Mouse (Mus musculus): ENCODE data around the gene Smad9. TPM values are rescaled to one million over a fixed set of nuclear protein-coding genes. Genes with fewer than 3 reads are reported as not detected.

Smad9 gene
- polyA plus RNA-seq, 1 experiment from 2014 or later: 1.1 TPM

DNA sequence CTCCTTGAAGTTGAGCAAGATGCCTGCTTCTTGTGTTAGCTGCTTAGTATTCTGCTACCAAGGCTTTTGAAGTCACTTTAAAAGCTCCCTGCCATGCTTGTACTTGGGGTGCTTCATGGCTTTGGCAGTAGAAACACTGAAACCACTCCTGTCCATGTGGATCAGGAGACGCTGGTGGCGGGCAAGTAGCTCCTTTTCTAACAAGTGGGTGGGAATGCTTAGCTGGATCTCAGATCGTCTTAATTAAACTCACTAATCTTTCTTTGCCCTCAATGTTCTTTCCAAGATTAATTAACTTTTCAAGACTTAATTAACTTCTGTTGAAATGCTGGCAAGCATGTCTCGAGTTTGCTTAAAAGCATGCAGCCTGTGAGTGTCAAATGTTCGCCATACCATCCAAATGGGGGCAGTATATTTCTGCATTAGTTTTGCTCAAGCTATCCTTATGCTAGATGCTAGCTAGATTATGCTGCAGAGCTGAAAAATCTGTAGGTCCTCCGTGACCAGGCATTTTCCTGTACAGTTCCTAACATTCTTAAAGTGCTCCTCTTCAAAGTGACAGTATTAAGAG is 58.1 kb downstream of the Smad9 start:
- no peaks in the 10 kb centered on the region for H3K9me3 ChIP-seq
- WGBS: 69% methylated on average over 6 of the region's 6 CpGs
- no peak for ATAC-seq (ENCODE audit: insufficient number of reproducible peaks, insufficient read depth, low FRiP score, low TSS enrichment, low read depth)
- no peaks in the 10 kb centered on the region for H3K4me1 ChIP-seq (replicated peaks)
- H3K27ac ChIP-seq: no peak overlapping the region
- H3K9ac ChIP-seq (replicated peaks): no peak overlapping the region
- H3K4me2 ChIP-seq: no peak overlapping the region
- peaks cover 5% of the 10 kb centered on the region; the same call in 1 of the 2 replicates for H3K27me3 ChIP-seq
- no peaks in the 10 kb centered on the region for H3K36me3 ChIP-seq
- no peak overlapping the region for H3K4me3 ChIP-seq (replicated peaks)

DNA sequence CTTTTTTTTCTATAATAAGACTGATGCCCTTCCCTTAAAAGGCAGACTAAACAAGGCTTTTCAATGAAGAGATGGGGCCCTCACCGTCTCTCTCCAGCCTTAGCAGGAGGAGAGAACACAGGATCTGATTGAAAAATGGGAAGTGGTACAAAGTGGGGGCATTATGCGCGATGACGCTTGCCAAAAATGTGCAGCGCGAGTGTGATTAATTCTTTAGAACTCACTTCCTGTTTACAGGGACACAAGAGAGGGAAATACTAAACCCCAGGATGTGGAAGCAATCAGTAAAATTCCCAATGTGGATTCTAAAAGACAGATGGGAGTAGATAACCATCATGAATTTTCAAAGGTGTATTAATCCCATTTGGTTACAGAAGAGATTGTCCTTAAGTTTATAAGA is 59.2 kb downstream of the Smad9 start:
- Histone ChIP-seq H3K4me3 (replicated peaks) (no peak overlapping the region), H3K27ac (no peak overlapping the region), H3K27me3 (no peaks in the 10 kb centered on the region; the same call in 1 of the 2 replicates), H3K4me2 (no peak overlapping the region), H3K4me1 (replicated peaks) (no peaks in the 10 kb centered on the region), H3K9me3 (no peaks in the 10 kb centered on the region), H3K9ac (replicated peaks) (no peak overlapping the region), H3K36me3 (no peaks in the 10 kb centered on the region)
- WGBS: 77% methylated on average over 6 of the region's 6 CpGs
- ATAC-seq (ENCODE audit: insufficient number of reproducible peaks, insufficient read depth, low FRiP score, low TSS enrichment, low read depth): no peak

DNA sequence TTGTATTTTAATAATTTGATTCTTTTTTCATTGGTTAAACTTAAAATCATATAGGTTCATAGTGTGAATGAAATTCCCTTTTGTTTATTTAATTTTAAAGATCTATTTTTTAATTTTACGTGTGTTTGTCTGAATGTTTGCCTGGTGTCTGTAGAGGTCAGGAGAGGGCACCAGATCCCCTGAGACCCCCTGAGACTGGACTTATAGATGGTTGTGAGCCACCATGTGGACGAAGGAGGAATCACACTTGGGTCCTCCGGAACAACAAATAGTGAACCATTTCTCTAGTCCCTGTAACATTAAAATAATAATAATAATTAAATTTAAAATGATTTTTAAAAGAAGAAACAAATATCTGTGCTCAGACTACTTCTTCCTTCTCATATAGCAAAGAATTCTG is 59.9 kb downstream of the Smad9 start:
- Histone ChIP-seq H3K9ac (replicated peaks) (no peak overlapping the region), H3K27me3 (no peaks in the 10 kb centered on the region; the same call in 1 of the 2 replicates), H3K4me3 (replicated peaks) (no peak overlapping the region), H3K36me3 (no peaks in the 10 kb centered on the region), H3K4me2 (no peak overlapping the region), H3K27ac (no peak overlapping the region), H3K9me3 (no peaks in the 10 kb centered on the region), H3K4me1 (replicated peaks) (no peaks in the 10 kb centered on the region)
- 31% methylated on average over 3 of the region's 3 CpGs for WGBS
- ATAC-seq (ENCODE audit: insufficient number of reproducible peaks, insufficient read depth, low FRiP score, low TSS enrichment, low read depth): no peak

DNA sequence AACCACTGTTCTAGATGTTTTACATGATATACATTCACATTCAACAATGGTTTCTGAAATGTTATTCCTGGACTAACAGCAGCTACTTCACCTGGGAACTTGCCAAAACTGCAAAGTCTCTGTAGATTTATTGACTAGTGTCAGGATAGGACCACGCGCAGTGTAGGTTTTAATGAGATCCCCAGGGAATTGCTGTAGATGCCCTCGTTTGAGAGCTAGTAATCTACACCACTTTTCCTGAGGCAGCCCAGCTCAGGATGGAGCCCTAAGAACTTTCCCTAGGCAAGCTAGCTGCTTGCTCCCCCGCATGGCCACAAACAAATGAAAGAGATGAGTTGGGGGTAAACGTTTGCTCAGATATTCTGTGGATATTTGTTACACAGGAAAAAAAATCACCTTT is 67.1 kb downstream of the Smad9 start:
- no peak for ATAC-seq (ENCODE audit: insufficient number of reproducible peaks, insufficient read depth, low FRiP score, low TSS enrichment, low read depth)
- H3K9me3 ChIP-seq: no peaks in the 10 kb centered on the region
- WGBS: 41% methylated on average over 5 of the region's 5 CpGs
- no peak overlapping the region for H3K27ac ChIP-seq
- H3K27me3 ChIP-seq: no peaks in the 10 kb centered on the region
- no peak overlapping the region for H3K4me2 ChIP-seq
- no peak overlapping the region for H3K9ac ChIP-seq (replicated peaks)
- H3K36me3 ChIP-seq: no peaks in the 10 kb centered on the region
- no peak overlapping the region for H3K4me3 ChIP-seq (replicated peaks)
- H3K4me1 ChIP-seq (replicated peaks): no peaks in the 10 kb centered on the region

DNA sequence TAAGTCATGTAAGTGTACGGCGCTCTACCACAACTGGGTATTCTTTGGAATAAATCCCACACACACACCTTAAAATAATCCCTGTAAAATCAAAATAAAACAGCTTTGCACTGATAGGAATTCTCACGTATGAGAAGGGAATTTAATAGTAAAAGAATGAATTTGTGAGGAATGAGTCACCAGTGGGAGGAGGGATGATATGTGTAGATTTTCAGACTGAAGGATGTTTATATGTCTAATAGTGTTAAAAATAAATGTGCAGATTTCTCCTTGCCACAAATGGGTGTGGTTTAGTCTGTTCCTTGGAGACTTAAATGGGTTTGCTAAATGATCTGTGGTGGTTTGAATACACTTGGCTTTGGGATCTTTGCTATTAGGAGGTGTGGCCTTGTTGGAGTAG is 77.1 kb downstream of the Smad9 start:
- H3K27me3 ChIP-seq: no peaks in the 10 kb centered on the region
- 84% methylated on average over 3 of the region's 3 CpGs for WGBS

DNA sequence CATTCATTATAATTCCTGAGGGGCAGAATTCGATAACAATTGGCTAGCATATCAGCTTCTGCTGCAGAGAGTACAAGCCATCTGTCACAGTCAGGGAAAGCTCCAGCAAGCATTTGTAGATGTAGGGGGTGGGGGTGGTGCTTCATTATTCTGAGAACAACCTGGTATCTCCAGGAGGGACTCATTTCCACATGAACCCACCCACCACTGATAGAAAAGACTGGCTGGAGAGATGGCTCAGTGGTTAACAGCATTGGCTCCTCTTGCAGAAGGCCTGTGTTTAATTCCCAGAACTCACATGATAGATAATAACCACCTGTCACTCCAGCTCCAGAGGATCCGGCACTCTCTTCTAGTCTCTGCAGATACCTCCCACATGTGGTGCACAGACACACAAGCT is 80.0 kb downstream of the Smad9 start:
- Histone ChIP-seq H3K9me3 (no peaks in the 10 kb centered on the region), H3K4me3 (replicated peaks) (no peak overlapping the region), H3K36me3 (no peaks in the 10 kb centered on the region), H3K27me3 (no peaks in the 10 kb centered on the region), H3K27ac (no peak overlapping the region), H3K4me1 (replicated peaks) (no peaks in the 10 kb centered on the region), H3K4me2 (no peak overlapping the region), H3K9ac (replicated peaks) (no peak overlapping the region)
- WGBS: 74% methylated on average over 2 of the region's 2 CpGs
- no peak for ATAC-seq (ENCODE audit: insufficient number of reproducible peaks, insufficient read depth, low FRiP score, low TSS enrichment, low read depth)

More for the DNA sequence above, 77.1 kb downstream of the Smad9 start:
- Histone ChIP-seq H3K36me3 (no peaks in the 10 kb centered on the region), H3K4me2 (no peak overlapping the region), H3K4me3 (replicated peaks) (no peak overlapping the region), H3K4me1 (replicated peaks) (no peaks in the 10 kb centered on the region), H3K9ac (replicated peaks) (no peak overlapping the region), H3K9me3 (no peaks in the 10 kb centered on the region), H3K27ac (no peak overlapping the region)
- no peak for ATAC-seq (ENCODE audit: insufficient number of reproducible peaks, insufficient read depth, low FRiP score, low TSS enrichment, low read depth)

Other genes with a start within 250 kb of the Smad9 start
- gene Supt20, start 62.8 kb upstream of the Smad9 start, polyA plus RNA-seq (2016; fragmentation: Nextera tagmentation; extraction: Ambion mirVana): 126 and 129 TPM in 2 replicates
- gene Gm21958, start 41.2 kb upstream of the Smad9 start, polyA plus RNA-seq (2016; fragmentation: Nextera tagmentation; extraction: Ambion mirVana): not detected in 2 replicates
- 158 and 163 TPM in 2 replicates for gene Exosc8, start 20.2 kb upstream of the Smad9 start, polyA plus RNA-seq (2016; fragmentation: Nextera tagmentation; extraction: Ambion mirVana)
- gene Alg5, start 20.0 kb upstream of the Smad9 start, polyA plus RNA-seq (2016; fragmentation: Nextera tagmentation; extraction: Ambion mirVana): 45.0 and 48.1 TPM in 2 replicates
- gene Rfxap, start 52.2 kb downstream of the Smad9 start, polyA plus RNA-seq (2016; fragmentation: Nextera tagmentation; extraction: Ambion mirVana): 60.8 and 64.0 TPM in 2 replicates
- not detected in 2 replicates for gene Sertm1, start 160.3 kb downstream of the Smad9 start, polyA plus RNA-seq (2016; fragmentation: Nextera tagmentation; extraction: Ambion mirVana)